Comparison of ENCODE assay signal across 32 mouse cellular contexts in the genomic region with DNA sequence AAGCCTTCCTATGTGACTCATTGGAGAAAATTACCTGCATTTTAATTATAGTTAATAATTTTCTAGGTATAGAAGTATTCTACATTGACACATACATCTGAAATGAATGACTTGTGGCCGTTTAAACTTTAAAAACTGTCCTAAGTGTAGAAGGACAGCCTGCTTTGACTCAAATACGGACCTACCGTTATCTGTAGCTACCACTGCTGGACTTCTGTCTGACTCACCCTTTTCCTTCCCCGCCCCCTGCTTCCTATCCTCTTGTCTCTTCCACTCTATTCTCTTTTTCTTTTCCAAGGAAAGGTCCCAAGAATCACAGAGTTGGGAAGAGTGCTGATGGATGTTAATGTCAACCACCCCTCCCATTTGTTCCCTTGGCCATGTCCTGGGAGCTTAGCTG.
"Had no signal": no experiment of that assay in that cellular context is flagged by ENCODE, and none has a peak within 500 bp of the region (broad histone marks: within the 10 kb centered on the region; RNA-seq: fewer than 3 reads in every experiment).

No protein-coding gene starts in this region.

- ATAC-seq: hindbrain, embryonic 16.5 days; hindbrain, postnatal 0 days; inflammation-experienced regulatory T-cells, adult 6 months; intestine, embryonic 15.5 days; intestine, embryonic 16.5 days had no signal

- H3K4me3 ChIP-seq: heart, embryonic 10.5 days; heart, embryonic 13.5 days; heart, embryonic 15.5 days; hindbrain, embryonic 10.5 days; hindbrain, embryonic 12.5 days; hindbrain, embryonic 13.5 days; hindbrain, embryonic 15.5 days; intestine, embryonic 15.5 days; kidney, embryonic 15.5 days had no signal

- H3K27me3 ChIP-seq: heart, embryonic 13.5 days; heart, embryonic 15.5 days; hindbrain, embryonic 12.5 days; hindbrain, embryonic 13.5 days; hindbrain, embryonic 15.5 days; intestine, embryonic 15.5 days; kidney, embryonic 15.5 days had no signal

- H3K9ac ChIP-seq: heart, embryonic 13.5 days; heart, embryonic 15.5 days; hindbrain, embryonic 12.5 days; hindbrain, embryonic 13.5 days; hindbrain, embryonic 14.5 days; hindbrain, embryonic 15.5 days; intestine, embryonic 15.5 days; kidney, embryonic 15.5 days had no signal

- H3K4me1 ChIP-seq: heart, embryonic 10.5 days; heart, embryonic 13.5 days; heart, embryonic 15.5 days; hindbrain, embryonic 10.5 days; hindbrain, embryonic 12.5 days; hindbrain, embryonic 13.5 days; hindbrain, embryonic 15.5 days; intestine, embryonic 15.5 days; kidney, embryonic 15.5 days had no signal

- DNase-seq: heart, postnatal 10 days; heart, postnatal 14 days; heart, postnatal 36 days; heart, postnatal 4 days; kidney, adult 11 months; kidney, adult 18-20 months; kidney, adult 2 months; kidney, adult 8-10 months; kidney, adult 9 months; kidney, postnatal 10 days; kidney, postnatal 14 days; kidney, postnatal 25 days; kidney, postnatal 36 days; kidney, postnatal 4 days; layer of hippocampus, adult 9-11 months; layer of hippocampus, postnatal 36 days had no signal

- H3K9me3 ChIP-seq: heart, embryonic 10.5 days; heart, embryonic 13.5 days; heart, embryonic 15.5 days; hindbrain, embryonic 10.5 days; hindbrain, embryonic 12.5 days; hindbrain, embryonic 13.5 days; hindbrain, embryonic 15.5 days; intestine, embryonic 15.5 days; kidney, embryonic 15.5 days had no signal

- H3K27ac ChIP-seq: heart, embryonic 10.5 days; heart, embryonic 13.5 days; heart, embryonic 15.5 days; hindbrain, embryonic 10.5 days; hindbrain, embryonic 12.5 days; hindbrain, embryonic 13.5 days; hindbrain, embryonic 14.5 days; hindbrain, embryonic 15.5 days; hindbrain, postnatal 0 days; intestine, embryonic 15.5 days; kidney, embryonic 15.5 days; kidney, postnatal 0 days had no signal

- H3K4me2 ChIP-seq: heart, embryonic 11.5 days; heart, embryonic 13.5 days; heart, embryonic 15.5 days; hindbrain, embryonic 12.5 days; hindbrain, embryonic 13.5 days; hindbrain, embryonic 14.5 days; hindbrain, embryonic 15.5 days; intestine, embryonic 15.5 days; kidney, embryonic 15.5 days had no signal

- H3K36me3 ChIP-seq: heart, embryonic 10.5 days; heart, embryonic 13.5 days; heart, embryonic 15.5 days; hindbrain, embryonic 10.5 days; hindbrain, embryonic 12.5 days; hindbrain, embryonic 13.5 days; hindbrain, embryonic 15.5 days; intestine, embryonic 15.5 days; kidney, embryonic 15.5 days had no signal
